Mouse (Mus musculus): ENCODE data around the gene Mdfic.

The Mdfic gene

DNA sequence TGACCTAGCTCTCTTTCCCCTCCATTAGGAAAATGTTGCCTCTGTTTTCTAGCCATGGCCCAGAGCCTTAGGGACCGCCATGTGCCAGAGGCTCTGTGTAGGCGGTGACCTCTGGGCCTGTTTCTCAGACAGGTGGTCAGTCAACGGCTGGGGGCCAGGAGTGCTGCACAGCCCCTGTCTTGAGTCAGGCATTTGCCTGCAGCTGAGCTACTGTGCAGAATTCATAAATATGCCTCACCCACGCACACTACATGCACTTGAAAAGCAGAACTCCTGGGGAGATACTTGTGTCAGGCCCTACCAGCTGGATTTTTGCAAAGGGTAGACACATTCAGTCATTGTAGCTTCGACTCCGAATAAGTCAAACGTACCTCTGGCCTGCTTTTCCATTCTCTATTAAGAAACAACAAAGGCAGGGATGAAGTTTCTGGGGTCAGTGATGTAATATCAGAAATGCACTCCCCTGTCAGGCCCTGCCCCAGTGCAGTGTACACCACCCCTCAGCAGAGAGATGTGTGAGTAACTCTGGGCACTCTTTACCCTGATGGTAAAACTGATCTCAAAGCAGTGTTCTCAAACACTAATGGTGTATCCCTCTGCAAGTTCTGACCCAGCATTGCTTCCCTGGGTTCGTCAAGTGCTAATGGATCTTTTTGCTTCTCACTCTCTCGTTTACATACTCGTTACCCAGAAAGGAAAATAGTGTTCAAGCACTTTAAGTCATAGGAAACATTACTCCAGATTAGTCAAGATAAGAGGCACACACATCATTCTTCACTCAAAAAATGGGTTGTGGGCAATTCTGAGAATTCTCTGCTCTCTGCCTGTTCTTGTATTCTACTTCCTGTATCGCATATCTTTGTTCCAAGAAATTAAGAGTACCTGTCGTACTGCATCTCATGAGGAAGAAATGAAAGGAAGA lies 72.5 kb downstream of the Mdfic start:
- DNase-seq (ENCODE audit: low spot score), result no peak

DNA sequence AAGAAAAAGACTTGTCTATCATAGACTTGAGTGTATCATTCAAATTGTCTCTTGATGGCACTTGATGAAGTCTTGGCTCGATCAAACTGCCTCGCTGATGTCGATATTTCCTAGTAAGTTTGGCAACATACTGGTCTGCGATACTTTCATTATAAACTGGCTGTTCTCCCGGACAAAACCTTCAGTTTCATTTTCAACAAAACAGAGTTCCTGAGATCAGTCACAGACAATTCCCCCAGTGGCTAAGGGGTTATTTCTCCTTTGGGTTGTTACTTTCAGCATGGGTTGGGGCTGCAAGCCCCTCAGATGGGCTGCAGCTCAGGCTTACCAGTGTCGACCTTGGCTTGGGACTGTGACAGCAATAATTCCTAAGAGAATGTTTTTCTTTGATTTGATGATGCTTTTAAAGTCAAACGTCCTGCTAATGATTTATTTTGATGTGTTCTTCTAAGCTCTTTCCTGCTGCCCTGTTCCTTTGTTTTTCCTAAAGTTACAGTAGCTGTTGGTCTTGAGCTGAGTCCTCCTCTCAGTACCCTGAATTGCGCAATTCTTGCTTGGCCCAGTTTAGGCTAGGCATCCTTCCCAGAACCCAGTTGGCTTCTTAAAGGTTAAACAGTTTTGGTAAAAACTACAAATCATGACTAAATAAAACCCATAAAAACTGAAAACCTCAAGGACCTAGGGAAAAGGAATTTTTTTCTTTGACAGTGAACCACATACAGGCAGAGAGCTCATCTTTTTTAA lies 73.3 kb downstream of the Mdfic start:
- DNase-seq (ENCODE audit: low spot score), result no peak

GRCm38 (mm10) chr6:15794801-15795200 lies 74.3 kb downstream of the Mdfic start:
- no peak for DNase-seq (ENCODE audit: low spot score)

- no peak for DNase-seq (ENCODE audit: low spot score)
Observed at GRCm38 (mm10) chr6:15807382-15807781, 86.9 kb downstream of the Mdfic start.

GRCm38 (mm10) chr6:15825236-15825635 lies 104.8 kb downstream of the Mdfic start:
- no peak for DNase-seq (ENCODE audit: low spot score)

DNA sequence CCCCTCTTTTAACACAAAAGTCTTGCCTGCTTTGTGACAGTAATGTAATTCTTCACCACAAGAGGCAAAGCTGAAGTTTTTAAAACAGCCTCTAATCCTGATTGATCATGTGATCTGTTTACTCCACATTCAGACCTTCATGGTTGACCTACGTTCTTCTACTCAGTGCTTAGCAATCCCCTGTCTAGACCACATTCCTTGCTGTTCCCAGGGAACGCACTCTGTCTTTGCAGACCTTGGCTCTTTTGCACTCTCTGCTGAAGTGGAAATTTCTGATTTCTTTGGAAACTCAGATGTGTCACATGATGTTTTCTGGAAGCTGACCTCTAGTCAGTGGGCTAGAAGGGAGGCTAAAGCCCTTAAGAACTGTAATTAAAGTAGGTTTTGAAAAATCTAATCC lies 109.4 kb downstream of the Mdfic start:
- no peak for DNase-seq (ENCODE audit: low spot score)

DNA sequence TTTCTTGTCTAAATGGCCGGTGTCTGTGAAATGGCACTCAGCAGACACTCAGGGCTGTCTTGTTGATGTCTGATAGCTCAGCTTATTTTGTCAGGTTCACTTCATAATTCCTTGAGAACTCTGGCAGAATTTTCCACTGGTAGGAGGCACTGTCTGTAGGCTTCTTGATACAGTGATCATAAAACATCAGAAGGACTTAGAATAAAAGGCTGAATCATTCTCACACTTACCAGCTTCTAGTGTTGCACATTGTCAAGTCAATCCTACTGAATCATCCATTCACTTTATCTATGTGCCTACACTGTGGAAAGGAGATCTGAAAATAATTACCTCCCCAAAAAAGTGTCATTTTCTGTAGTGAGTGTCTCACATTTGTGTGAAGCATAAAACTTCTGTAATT lies 110.2 kb downstream of the Mdfic start:
- no peak for DNase-seq (ENCODE audit: low spot score)

DNA sequence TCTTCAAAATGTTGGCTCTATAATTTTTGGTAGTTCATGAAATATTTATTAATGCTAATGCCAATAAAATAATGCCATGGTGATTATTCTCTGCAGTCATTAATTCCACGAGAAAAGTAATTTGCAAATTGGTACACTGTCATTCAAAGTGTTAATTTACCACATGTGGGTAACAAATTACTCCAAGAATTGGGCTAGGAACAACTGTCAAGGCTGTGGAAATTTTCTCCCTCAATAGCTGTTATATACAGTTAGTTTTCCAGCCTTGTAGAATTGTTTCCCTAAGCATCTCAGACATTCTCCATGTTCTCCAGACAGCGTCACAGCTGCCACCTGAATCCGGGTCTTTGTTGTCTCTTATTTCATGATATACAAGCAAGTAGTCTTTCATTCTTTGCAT lies 117.2 kb downstream of the Mdfic start:
- DNase-seq (ENCODE audit: low spot score), result no peak

DNA sequence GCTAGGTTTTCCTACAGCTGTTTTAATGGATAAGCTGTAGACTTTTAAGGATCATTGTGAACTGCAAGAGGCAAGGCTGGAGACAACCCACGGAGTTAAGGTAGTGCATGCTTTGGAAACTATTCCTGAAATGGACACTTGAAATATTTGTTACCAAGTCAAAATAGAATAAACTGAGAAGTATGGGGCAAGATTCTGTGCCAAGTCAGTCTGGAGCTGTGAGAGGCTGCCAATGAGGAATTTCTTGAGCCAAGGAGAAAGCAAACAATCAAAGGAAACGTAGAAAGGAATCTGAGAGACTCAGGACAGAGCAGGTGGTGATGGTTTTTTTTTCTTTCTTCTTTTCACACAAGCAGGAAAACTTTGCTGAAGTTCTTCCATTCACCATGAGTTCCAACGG lies 119.4 kb downstream of the Mdfic start:
- DNase-seq (ENCODE audit: low spot score), result no peak

DNA sequence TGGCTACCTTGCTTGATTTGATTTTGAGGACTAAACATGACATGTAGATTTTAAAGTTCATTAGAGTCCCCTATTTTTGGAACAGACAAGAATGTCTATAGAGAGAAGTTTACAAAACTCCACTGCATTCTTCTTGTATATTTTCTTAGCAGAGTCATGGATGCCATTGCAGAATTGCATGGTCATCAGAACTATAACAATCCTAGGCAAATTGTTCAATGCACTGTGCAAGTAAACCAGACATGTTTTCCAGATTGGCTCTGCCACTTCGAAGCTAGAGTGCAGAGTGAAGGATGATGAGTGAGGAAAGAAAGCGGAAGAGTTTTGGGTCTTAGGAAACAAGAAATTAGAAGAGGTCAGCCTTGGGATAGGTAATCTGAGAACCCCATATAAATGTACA lies 120.0 kb downstream of the Mdfic start:
- no peak for DNase-seq (ENCODE audit: low spot score)

GRCm38 (mm10) chr6:15841476-15842209 lies 121.2 kb downstream of the Mdfic start:
- DNase-seq (ENCODE audit: low spot score), result no peak

DNA sequence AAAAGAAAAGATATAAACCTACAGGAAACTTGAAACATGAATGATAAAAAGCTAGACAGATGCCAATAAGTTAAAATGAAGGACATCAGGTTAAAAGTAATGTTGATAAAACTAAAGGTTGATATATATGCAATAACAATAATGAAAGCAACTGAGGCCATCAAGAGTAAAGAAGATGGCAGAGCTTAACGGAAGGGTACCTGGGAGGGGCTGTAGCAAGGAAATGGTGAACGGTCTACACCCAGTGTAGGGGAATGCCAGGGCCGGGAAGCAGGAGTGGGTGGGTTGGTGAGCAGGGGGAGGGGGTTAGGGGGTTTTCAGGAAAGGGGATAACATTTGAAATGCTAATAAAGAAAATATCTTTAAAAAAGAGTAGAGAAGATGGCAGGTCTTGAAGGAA lies 122.8 kb downstream of the Mdfic start:
- DNase-seq (ENCODE audit: low spot score), result no peak

- no peak for DNase-seq (ENCODE audit: low spot score)
Observed at GRCm38 (mm10) chr6:15845711-15846342, 125.4 kb downstream of the Mdfic start.

Data from retina, embryonic 14.5 days (tissue).